Mouse (Mus musculus) liver, embryonic 15.5 days (tissue): ENCODE results near the gene Prg3. TPM values are rescaled to one million over a fixed set of nuclear protein-coding genes. Genes with fewer than 3 reads are reported as not detected.
A peak's percentile ranks its signal among the peaks of the same experiment; 100 is the strongest.

Experiments
- ATAC-seq: fragments of 200-750 bp; cut with Nextera tagmentation; 2 replicates; pipeline ENCODE4 v1.8.0; 2017; ENCODE audit warnings: moderate number of reproducible peaks, mild to moderate bottlenecking, moderate library complexity; ENCODE audit not compliant: insufficient read depth
- H3K27ac ChIP-seq: fragments of 300-500 bp; sonication (generic); replicated peaks from 2 replicates; pipeline ENCODE4 v1.5.1; 2015; ENCODE audit warnings: mild to moderate bottlenecking, inconsistent platforms
- H3K27me3 ChIP-seq: fragments of 300-500 bp; sonication (generic); 2 replicates; pipeline ENCODE4 v1.6.1; 2015; ENCODE audit warnings: mild to moderate bottlenecking, inconsistent platforms
- H3K36me3 ChIP-seq: fragments of 300-500 bp; sonication (generic); replicated peaks from 2 replicates; pipeline ENCODE4 v1.6.1; 2015; ENCODE audit warnings: moderate library complexity, mild to moderate bottlenecking, inconsistent platforms
- H3K4me1 ChIP-seq: fragments of 300-500 bp; sonication (generic); replicated peaks from 2 replicates; pipeline ENCODE4 v1.6.1; 2015; ENCODE audit warnings: inconsistent platforms
- H3K4me2 ChIP-seq: fragments of 300-500 bp; sonication (generic); 2 replicates; pipeline ENCODE4 v1.6.1; 2015; ENCODE audit warnings: moderate library complexity, mild to moderate bottlenecking, inconsistent platforms
- H3K4me3 ChIP-seq: fragments of 300-500 bp; sonication (generic); replicated peaks from 2 replicates; pipeline ENCODE4 v1.5.1; 2015; ENCODE audit warnings: mild to moderate bottlenecking, inconsistent platforms
- H3K9ac ChIP-seq: fragments of 300-500 bp; sonication (generic); 2 replicates; pipeline ENCODE4 v1.6.1; 2015; ENCODE audit warnings: moderate library complexity, mild to moderate bottlenecking, inconsistent platforms
- H3K9me3 ChIP-seq: fragments of 300-500 bp; sonication (generic); replicated peaks from 2 replicates; pipeline ENCODE4 v1.6.1; 2016; ENCODE audit warnings: inconsistent platforms
- WGBS: fragments of 180-500 bp; shearing (Covaris S2); methylation state at CpG from one replicate; pipeline ENCODE4 v1.1.7; 2015; ENCODE audit warnings: mixed read lengths; ENCODE audit not compliant: insufficient replicate concordance; 5-methylcytosine and 5-hydroxymethylcytosine counted together
- polyA plus RNA-seq: library from polyadenylated mRNA; unstranded; fragments of >200 nt; fragmentation: Nextera tagmentation; extraction: Ambion mirVana; gene quantifications from 2 replicates; pipeline ENCODE4 v1.2.1, GENCODE M21; 2015

Gene Prg3
- polyA plus RNA-seq, 1 experiment from 2014 or later: 6.4 TPM

DNA sequence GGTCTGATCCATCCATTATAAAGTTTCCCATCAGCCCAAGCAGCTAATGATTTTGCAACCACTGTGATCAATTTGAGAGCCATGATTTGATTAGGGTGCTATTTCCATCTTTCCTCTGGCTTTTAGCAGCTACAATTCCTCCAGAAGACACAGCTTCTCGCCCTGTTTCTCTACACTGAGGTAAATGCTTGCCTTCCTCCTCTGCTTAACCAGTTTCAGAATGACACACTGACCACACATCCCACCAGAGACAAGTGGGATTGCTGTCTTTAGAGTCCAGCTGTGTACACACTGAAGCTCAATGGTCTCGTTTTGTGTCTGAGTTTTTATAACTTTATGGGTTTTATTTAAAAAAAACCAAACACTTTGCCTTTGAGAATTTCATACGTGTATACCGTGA is 35.3 kb upstream of the Prg3 start:
- Histone ChIP-seq H3K4me1 (peaks cover 14% of the 10 kb centered on the region), H3K4me3 (no peak overlapping the region), H3K9ac (no peak overlapping the region), H3K27ac (no peak overlapping the region), H3K9me3 (no peaks in the 10 kb centered on the region), H3K4me2 (no peak overlapping the region), H3K27me3 (no peaks in the 10 kb centered on the region), H3K36me3 (peaks cover 100% of the 10 kb centered on the region)
- WGBS: 80% methylated on average over 4 of the region's 4 CpGs
- ATAC-seq: no peak

DNA sequence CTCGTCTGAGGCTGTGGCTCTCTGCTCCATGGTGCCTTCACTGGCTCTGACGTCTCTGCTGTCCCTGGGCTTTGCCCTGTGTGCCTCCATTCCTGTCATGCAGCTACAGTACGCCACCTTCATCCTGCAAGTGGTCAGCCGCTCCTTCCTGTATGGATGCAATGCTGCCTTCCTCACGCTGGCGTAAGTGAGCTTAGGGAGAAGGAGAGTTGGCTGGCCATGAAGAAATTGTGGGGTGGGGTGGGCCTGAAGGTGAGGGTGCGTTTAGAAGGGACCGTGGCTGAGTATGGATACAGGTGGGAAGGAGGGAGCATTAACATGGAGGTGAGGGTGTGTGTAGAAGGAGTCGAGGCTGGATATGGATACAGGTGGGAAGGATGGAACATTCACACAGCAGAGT is 32.6 kb upstream of the Prg3 start:
- Histone ChIP-seq H3K27ac (no peak overlapping the region; the same call in 1 of the 2 replicates), H3K36me3 (peaks cover 100% of the 10 kb centered on the region), H3K27me3 (no peaks in the 10 kb centered on the region), H3K4me1 (peaks cover 12% of the 10 kb centered on the region), H3K4me2 (no peak overlapping the region), H3K9ac (no peak overlapping the region), H3K9me3 (no peaks in the 10 kb centered on the region), H3K4me3 (no peak overlapping the region)
- no peak for ATAC-seq
- WGBS: 88% methylated on average over 9 of the region's 9 CpGs

DNA sequence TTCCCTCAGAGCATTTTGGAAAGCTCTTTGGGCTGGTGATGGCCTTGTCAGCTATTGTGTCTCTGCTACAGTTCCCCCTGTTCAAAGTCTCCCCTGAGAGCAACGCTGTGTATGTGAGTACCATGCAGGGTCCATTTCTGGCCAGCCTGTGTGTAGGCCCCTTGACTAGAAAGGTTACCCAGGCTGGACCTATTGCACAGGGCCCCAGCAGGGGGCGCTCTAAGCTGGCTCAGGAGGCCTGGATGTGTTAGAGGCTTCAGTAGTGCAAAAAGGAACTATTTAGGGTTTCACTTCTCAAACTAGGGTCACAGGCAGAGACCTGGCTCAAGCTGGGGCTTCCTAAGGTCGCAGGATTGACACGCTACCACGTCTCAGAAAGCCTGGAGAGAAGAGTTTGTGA is 31.7 kb upstream of the Prg3 start:
- no peak overlapping the region for H3K27ac ChIP-seq
- H3K4me1 ChIP-seq: peaks cover 12% of the 10 kb centered on the region
- no peaks in the 10 kb centered on the region for H3K9me3 ChIP-seq
- no peak overlapping the region for H3K9ac ChIP-seq
- H3K4me3 ChIP-seq: no peak overlapping the region
- H3K27me3 ChIP-seq: no peaks in the 10 kb centered on the region
- H3K4me2 ChIP-seq: no peak overlapping the region
- ATAC-seq: peak; percentile 41; the same call in 1 of the 2 replicates
- H3K36me3 ChIP-seq: peaks cover 91% of the 10 kb centered on the region
- WGBS: 58% methylated on average over 5 of the region's 5 CpGs

GRCm38 (mm10) chr2:84958588-84959264 is 29.3 kb upstream of the Prg3 start:
- ATAC-seq: no peak

DNA sequence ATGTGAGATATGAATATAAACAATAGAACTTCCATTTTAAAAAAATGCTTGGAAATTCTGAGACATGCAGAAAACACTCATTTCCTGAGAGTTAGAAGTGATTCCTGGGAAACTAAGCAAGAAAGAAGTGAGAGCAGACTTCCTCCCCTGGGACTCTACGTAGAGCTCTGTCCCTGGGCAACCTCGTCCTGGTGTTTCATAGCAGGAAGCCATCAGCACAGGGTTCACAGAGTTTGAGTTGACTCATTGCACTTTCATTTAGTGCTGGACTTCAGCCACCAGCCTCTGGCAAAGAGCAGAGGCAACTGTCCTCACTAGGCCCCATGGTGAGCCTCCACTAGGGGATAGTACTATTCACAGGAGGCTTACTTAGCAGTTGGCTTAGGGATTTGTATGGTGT is 26.7 kb upstream of the Prg3 start:
- no peaks in the 10 kb centered on the region for H3K27me3 ChIP-seq
- peaks cover 41% of the 10 kb centered on the region for H3K36me3 ChIP-seq
- peak; percentile 44; the same call in 1 of the 2 replicates for ATAC-seq
- H3K27ac ChIP-seq: no peak overlapping the region
- no peak overlapping the region for H3K4me3 ChIP-seq
- peaks cover 17% of the 10 kb centered on the region for H3K4me1 ChIP-seq
- H3K4me2 ChIP-seq: no peak overlapping the region
- no peak overlapping the region for H3K9ac ChIP-seq
- 68% methylated on average over 2 of the region's 2 CpGs for whole genome bisulfite sequencing
- H3K9me3 ChIP-seq: no peaks in the 10 kb centered on the region

More at GRCm38 (mm10) chr2:84958588-84959264, 29.3 kb upstream of the Prg3 start:
- no peak overlapping the region for H3K9ac ChIP-seq
- H3K4me1 ChIP-seq: peaks cover 19% of the 10 kb centered on the region
- WGBS: 79% methylated on average over 11 of the region's 11 CpGs
- no peak overlapping the region for H3K4me2 ChIP-seq
- no peak overlapping the region for H3K27ac ChIP-seq
- no peaks in the 10 kb centered on the region for H3K9me3 ChIP-seq
- H3K4me3 ChIP-seq: no peak overlapping the region
- no peaks in the 10 kb centered on the region for H3K27me3 ChIP-seq
- peaks cover 67% of the 10 kb centered on the region for H3K36me3 ChIP-seq

DNA sequence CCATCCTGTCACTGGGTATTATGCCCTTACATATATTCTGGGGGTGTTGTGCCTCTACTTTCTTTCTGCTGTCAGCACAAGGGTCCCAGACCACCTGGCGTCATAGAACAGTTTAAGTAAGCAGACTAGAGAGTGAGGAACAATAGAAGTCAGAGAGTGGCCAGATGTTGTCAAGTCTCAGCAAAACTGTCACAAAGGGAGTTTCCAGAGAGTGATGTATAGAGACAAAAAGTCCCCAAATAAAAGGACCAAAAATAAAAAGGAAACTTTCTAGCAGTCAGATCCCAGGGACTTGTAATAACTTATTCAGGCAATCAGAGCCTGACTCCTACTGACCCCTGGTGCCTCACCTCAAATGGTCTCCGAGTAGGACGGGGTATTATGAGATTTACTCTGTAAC is 26.1 kb upstream of the Prg3 start:
- WGBS: 90% methylated on average over 3 of the region's 3 CpGs
- ATAC-seq: no peak
- Histone ChIP-seq H3K27ac (no peak overlapping the region), H3K4me2 (no peak overlapping the region), H3K27me3 (no peaks in the 10 kb centered on the region), H3K4me3 (no peak overlapping the region), H3K36me3 (peaks cover 35% of the 10 kb centered on the region), H3K9me3 (no peaks in the 10 kb centered on the region), H3K9ac (no peak overlapping the region), H3K4me1 (peaks cover 15% of the 10 kb centered on the region; the same call in 1 of the 2 replicates)

DNA sequence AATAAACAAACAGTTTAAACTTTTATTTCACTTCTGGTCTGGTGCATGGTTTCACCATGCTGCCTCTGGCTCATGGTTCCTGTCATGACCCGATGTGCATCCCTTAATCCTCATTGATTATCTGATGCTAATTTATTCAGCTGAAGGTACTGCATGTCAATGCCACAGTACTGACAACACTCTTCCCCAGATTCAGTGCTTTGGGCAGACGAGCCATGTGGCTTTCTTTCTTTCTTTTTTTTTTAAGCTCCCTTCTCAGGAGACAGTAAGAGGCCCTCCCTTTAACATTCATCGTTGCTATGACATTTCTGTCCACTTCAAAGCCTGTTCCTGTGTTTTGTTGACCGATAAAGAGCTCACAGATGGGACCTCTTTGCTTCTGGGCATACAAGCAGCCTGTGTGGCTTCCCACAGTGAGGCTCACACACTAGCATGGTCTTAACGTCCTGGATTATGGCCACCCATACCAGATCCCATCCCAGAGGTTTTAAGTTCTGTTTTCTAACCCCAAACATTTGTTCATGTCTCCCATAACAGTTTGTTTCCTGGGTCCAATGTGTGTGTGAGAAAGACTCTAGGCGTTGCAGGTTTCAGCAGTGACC is 25.0 kb upstream of the Prg3 start:
- ATAC-seq: no peak
- Histone ChIP-seq H3K4me1 (peaks cover 15% of the 10 kb centered on the region; the same call in 1 of the 2 replicates), H3K9ac (no peak overlapping the region), H3K4me3 (no peak overlapping the region), H3K9me3 (no peaks in the 10 kb centered on the region), H3K27ac (no peak overlapping the region), H3K4me2 (no peak overlapping the region), H3K36me3 (peaks cover 24% of the 10 kb centered on the region), H3K27me3 (no peaks in the 10 kb centered on the region)
- WGBS: 53% methylated on average over 6 of the region's 6 CpGs

DNA sequence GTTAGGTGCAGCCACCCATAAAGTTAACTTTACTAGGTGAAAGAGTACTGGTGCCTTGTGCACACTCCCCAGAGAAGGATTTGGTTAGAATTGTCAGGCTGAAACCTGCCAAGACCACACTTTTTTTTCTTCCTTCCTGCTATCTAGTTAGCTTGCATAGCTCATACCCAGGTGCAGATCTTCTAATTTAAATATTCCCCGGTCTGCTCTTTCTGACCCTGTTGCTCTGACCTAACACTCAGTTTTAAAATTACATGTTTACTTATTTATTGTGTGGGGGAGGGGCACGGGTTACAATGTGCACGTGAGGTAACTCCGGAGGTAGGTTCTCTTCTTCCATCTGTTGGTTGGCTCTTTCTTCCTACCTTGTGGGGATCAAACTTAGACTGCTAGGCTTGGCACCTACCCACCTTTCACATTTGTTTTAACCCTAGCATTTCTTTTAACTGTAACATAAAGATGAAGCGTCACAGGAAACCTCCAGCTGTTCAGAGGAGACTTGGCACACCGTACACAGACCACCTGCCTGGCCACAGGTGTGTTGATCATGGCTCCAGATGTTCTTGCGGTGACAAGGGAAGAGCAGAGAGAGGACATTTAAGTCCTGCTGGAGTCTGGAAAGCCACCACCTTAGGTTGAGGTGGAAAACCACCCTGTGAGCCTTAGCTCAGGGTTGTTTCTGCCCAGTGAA is 23.8 kb upstream of the Prg3 start:
- Histone ChIP-seq H3K4me3 (no peak overlapping the region), H3K4me1 (peaks cover 15% of the 10 kb centered on the region; the same call in 1 of the 2 replicates), H3K9me3 (no peaks in the 10 kb centered on the region), H3K27me3 (no peaks in the 10 kb centered on the region), H3K9ac (no peak overlapping the region), H3K4me2 (no peak overlapping the region), H3K27ac (no peak overlapping the region), H3K36me3 (peaks cover 12% of the 10 kb centered on the region)
- WGBS: 76% methylated on average over 7 of the region's 7 CpGs
- no peak for ATAC-seq

GRCm38 (mm10) chr2:84967318-84967991 is 20.6 kb upstream of the Prg3 start:
- Histone ChIP-seq H3K27me3 (no peaks in the 10 kb centered on the region), H3K4me3 (no peak overlapping the region), H3K9ac (no peak overlapping the region), H3K4me2 (no peak overlapping the region), H3K36me3 (no peaks in the 10 kb centered on the region), H3K4me1 (peaks cover 15% of the 10 kb centered on the region; the same call in 1 of the 2 replicates), H3K27ac (peak overlapping the region; percentile 24; the same call in 1 of the 2 replicates), H3K9me3 (no peaks in the 10 kb centered on the region)
- WGBS: 37% methylated on average over 5 of the region's 5 CpGs
- no peak for ATAC-seq

- H3K9me3 ChIP-seq: no peaks in the 10 kb centered on the region
- H3K9ac ChIP-seq: no peak overlapping the region
- WGBS: 76% methylated on average over 2 of the region's 2 CpGs
- peaks cover 13% of the 10 kb centered on the region; the same call in 1 of the 2 replicates for H3K27me3 ChIP-seq
- no peak for ATAC-seq
- no peaks in the 10 kb centered on the region for H3K36me3 ChIP-seq
- H3K4me1 ChIP-seq: no peaks in the 10 kb centered on the region
- H3K4me3 ChIP-seq: no peak overlapping the region
- H3K27ac ChIP-seq: no peak overlapping the region
- H3K4me2 ChIP-seq: no peak overlapping the region
These were observed 12.4 kb upstream of the Prg3 start for GRCm38 (mm10) chr2:84975580-84975979.

- Histone ChIP-seq H3K27ac (no peak within 1 kb of the TSS), H3K36me3 (no peaks in the 10 kb centered on the region), H3K9me3 (no peaks in the 10 kb centered on the region), H3K4me3 (no peak within 1 kb of the TSS), H3K4me2 (no peak within 1 kb of the TSS), H3K9ac (no peak within 1 kb of the TSS; the same call in 1 of the 2 replicates), H3K4me1 (no peaks in the 10 kb centered on the region), H3K27me3 (peaks cover 26% of the 10 kb centered on the region)
- whole genome bisulfite sequencing: 34% methylated on average over 1 of the region's 1 CpGs
- ATAC-seq: no peak
These were observed 7.8 kb upstream of the Prg3 start, which contains the start of gene Prg2 for GRCm38 (mm10) chr2:84980188-84980587. Prg2 (plus strand) TSS chr2:84980461.
